Mouse (Mus musculus) B cell, adult 2 months (primary cell): ENCODE measurements around the gene Rbmx.
A peak's percentile ranks its signal among the peaks of the same experiment; 100 is the strongest.

Experiments
- DNase-seq, 2 experiments: peaks; one replicate each; pipeline ENCODE4 v3.0.0; 2022

The Rbmx gene

DNA sequence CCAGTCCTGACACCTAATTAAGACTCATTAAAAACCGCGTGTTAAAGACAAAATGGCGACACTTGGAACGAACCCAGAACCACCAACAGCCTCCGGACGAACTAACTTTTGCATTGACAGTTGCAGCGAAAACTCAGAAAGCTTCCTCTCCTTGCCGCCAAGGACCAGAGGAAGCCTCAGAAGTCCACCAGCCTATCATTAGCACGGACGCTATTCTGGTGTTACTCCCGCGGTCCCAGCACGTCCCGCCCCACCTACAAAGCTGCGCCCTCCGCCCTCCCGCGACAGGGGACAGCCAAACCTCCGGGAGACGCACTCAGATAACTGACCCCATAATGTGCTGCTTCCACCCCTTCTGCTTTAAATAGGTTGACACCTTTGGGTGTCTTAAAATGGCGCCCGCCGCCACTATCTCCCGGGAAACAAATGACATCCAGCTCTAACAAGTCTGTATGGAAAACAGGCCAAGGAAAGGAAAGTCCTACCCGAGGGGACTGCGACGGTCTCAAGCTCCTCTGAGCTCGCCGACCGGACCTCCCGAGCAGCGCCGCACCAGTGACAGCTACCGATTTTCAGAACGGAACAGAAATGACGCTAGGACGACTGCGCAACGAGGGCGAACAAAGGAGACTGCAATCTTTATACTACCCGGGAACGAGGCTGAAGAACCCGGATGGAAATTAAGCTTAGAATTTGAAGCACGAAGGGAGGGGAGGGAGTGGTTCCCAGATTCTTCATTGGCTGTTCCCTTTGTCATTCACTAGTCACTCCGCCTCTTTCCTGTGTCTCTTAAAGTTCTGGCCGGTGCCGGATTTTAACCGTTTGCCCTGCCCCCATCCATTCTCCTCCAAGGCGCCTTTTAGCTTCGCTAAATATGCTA lies at the start of gene Rbmx:
Gene Rbmx (minus strand): TSS at position 670 of the 880 bp plus-strand sequence.
- peak; percentile 78 to 80 for DNase-seq

DNA sequence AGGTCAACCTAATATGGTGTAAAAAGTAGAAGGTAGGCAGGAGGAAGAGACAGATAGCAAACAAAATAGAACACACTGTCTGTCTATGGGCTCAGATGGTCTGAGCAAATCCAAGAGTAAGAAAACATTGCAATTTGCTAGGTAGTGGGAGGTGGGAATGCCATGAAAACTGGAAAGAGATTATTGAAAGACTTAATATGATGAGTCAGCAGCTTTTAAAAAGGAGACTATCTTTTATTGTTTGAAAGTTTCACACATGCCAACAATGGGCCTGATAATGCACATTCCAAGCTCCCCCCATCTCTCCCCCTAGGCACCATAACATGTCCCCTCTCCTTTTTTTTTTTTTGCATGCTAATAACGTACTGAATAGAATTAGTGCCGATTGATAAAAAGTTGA lies 41.1 kb upstream of the Rbmx start:
- no peak for DNase-seq

DNA sequence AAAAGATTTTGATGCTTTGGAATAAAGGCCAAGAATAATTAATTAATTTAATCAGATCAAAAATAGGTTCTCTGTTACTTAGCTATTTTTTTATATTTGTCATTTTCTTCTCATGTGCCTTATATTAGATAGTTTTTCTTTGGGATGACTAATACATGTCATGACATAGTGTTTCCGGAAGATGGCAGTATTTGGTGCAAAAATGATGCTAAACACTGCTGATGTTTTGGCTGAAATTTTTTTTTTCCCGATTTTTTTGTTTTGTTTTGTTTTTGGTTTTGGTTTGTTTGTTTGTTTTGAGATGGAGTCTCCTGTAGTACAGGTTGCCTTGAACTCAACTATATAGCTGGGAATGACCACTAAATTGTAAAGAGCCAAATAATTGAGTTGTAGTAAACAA lies 38.8 kb upstream of the Rbmx start:
- no peak for DNase-seq

DNA sequence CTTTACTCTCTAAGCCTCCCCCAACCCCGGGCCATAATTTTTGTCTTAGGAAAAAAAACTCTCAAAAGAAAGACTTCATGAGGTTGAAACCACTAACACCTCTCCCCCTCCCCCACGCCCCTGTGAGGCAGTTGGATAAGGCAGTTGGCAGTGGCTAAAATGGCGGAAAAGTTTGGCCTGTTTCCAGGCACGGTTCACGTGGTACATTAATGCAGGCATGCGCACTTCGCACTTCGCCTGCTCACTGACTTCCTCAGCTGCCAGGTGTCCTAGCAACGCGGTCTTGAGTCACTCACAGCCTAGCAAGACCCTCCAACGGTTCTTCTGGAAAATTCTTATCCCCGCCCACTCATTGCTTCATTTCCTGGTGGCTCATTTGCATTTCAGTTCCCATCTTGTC lies 15.9 kb upstream of the Rbmx start, which contains the start of gene Gm364:
Gene Gm364 (plus strand): TSS at position 386 of the 400 bp plus-strand sequence.
- no peak for DNase-seq

DNA sequence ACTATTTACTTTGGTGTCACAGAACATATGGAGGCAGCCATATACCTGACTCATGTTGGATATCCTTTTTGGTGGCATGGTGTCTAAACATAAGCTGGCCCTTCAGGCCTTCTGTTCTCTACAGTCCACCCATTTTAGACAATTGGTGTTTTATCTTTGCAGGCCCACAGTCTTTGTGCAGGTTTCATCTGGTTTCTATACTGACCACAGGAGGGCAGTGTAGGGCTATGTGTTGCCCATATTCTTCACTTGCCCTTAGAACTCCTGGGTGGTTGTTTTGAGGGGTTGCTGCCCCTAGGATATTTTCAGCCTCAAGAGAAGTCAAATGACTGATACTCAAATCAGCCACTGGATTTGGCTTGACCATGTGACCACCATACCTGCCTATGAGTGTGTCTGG lies 10.8 kb upstream of the Rbmx start:
- DNase-seq: peak; percentile 29 to 36

DNA sequence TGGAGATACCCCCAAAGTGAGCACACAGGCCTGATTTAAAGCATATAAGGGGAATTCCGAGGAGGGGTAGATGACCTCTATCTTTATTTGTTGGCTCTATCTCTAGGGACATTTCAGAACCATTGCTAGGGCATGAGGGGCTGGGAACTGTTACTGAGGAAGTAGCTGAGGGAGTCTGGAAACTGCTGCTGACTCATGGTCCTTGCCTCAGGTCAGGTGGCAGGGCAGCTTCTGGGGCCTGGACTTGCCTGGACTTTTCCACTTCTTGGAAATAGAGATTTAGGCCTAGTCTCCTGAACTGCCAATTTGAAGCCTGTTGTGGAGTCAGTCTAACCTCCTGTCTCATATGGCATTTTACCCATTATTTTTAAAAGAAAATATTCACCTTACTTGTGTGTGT lies 8.6 kb upstream of the Rbmx start:
- no peak for DNase-seq

DNA sequence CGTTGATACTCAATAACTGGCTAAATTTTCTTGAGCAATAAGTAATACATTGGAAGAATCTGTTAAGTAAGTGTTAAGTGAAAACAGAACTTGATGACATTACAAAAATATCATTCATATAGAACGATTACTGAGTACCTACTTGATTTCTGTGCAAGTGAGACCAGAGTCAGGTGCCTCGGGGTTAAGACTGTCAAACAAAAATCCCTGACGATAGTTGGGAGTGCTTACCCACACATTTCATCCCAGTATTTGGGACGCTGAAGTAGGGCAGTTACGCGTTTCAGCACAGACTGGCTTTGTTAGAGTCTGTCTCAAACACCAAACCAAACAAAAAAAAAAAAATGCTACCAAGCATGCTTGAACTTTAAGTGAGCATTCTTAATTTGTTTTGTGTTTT lies 576 bp upstream of the Rbmx start:
- no peak for DNase-seq

DNA sequence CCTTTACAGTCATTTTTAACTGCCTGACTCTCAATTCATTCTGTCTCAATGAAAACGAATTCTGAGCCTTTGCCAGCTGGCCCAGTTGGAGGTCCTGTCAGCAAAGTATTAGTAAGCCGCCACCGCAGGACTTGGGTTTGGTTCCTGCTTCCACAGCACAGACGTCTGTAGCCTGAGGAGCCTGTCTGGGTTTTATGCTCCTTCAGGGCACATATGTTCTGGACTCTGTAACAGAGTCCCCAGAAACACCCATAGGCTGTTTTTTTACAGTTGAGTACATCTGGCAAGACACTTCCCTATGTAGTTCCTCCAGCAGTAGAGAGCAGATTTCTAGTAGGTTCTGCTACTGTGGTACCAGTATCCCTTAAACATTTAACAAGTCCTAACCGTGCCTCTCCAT lies 11.9 kb downstream of the Rbmx start:
- DNase-seq: no peak

DNA sequence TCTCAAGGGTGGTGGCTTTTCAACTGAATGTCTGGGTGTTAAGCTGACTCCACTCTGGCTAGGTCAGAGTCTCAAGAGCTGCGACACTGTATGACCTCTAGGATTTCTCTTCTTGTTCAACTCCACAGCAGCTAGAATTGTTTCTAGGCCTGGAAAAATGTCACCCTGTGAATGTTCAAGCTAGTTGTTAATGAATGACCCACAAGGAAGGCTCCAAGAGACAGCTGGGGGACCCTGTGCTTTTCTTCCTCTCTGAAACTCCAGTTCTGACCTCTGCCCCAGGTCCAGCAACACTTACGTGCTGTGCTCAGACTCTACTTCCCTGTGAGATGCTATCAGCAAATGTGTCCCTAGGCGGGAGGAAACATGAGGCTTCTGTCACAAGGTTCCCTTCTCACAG lies 14.3 kb downstream of the Rbmx start:
- DNase-seq: no peak

DNA sequence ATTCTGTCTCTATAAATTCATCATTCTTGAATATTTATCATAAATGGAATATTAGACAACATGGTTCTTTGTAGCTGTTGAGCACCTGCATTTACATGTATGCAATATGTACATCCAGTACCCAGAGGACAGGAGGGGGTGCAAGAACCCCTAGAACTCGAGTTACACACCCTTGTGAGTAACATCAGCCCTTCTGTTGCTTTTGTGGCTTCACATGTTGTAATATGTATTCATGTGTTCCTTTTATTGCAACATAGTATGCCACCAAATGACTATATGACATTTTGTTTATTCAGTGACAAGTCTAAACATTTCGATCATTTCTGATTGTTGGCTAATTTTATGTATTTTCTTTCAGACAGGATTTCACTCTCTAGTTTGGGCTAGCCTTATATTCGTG lies 15.7 kb downstream of the Rbmx start:
- DNase-seq: no peak

DNA sequence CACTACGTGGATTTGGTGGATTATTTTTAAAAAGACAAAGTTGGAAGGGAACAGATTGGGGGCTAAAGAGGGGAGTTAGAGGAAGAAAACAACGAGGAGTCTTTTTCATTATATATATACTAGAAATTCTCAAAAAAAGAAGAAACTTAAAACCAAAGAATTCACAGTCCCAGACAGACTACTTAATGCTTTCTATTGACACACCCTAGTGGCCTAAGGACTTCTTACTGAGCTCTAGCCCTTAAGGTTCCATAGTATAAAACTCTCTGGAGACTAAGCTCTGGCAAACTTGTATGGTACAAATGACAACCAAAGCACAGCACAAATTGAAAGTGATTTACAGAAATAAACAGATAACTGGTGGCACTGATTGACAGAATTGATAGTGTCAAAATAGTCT lies 18.8 kb downstream of the Rbmx start:
- no peak for DNase-seq

DNA sequence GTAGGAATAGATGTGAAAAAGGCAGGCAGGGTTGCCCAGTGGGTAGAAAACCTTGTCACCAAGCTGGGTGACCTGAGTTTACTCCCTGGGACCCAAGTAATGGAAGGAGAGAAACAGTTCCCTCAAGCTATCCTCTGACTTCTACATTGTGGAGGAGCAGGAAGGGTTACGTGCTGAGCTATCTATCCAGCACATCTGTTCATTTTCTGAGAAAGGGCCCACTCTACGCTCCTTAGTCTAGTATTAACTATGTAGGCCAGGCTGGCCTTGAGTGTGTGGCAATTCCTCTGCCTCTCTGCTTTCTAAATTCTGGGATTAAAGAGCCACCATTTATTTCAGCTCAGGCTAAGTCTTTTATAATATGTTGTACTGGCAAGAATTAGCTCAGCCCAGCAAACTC lies 19.3 kb downstream of the Rbmx start:
- DNase-seq: no peak

DNA sequence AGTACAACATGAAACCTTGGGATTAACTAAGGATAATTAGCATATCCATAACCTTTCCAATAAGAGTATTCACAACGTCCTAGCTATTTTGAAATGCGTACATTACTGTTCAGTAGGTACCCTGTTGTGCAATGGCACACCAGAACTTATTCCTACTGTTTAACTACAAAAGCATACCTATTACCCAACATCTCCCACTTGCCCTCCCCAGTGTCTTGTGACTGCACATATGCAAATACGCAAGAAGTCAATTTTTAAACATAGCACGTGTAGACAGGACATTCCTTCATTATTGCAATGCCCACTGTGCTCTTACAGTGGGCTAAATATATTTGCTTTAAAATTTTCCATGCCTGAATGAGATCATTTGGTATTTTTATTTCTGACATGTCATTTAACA lies 19.9 kb downstream of the Rbmx start:
- no peak for DNase-seq

DNA sequence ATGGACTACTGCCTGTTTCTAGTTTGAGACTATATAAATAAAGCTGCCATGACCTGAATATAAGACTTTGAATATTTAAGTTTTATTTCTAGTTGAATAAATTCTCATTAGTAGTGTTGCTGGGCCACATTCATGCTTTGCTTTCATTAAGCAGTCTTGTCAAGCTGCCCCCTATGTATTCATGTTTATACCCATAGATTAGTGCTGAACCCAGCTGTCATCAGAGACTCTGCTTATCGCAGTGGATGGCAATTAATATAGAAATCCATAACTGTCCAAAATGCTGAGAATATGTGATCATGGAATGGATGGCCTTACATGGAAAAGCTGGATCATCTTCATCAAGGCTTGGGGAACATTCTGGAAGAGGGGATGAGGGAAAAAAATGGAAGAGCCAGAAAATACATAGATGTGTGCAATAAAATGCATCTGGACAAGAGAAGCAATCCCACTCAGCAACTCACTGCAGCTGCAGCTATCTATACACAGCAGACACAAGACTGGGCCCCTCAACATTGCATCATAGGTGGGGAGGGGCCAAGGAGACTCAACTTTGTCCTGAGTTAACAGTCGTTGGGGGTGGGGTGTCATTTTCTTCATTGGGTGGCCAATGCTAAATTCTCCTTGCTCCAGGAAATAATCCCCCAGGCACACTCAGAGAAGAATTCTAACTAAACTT lies 27.8 kb downstream of the Rbmx start:
- no peak for DNase-seq

DNA sequence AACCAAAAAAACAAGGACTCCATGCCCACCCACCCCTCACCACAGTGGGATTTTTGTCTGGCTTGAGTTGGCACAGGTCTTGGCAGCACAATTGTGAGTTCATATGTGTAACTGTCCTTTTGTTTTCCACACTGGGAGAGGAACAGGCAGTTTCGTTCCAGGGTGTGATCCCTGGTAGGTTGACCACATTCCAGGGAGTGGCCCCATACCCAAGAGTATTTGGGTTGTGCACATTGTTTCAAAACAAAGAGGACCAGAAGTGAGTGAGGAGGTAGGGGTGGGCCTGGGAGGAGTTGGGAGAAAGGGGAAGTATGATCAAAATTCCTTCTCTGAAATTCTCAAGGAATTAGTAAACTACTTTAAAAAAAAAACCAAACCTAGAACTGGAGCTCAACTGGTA lies 33.5 kb downstream of the Rbmx start:
- no peak for DNase-seq

DNA sequence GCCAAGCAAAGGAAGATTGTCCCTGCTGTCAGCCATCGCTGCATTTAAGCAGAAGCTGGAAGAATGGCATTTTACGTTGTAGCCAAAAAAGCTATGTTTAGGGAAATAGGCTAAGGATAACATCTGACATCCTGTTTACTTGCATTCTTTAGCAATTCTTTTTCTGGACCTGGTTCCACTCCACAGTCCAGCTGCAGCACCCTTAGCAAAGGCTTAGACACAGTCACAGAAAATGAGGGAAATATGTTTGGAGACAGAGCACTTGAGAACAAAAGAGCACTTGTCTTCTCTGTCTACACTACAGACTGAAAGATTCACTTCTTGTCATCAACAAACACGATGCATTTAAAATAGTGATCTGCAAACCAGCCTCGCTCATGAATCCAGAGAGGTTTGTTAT lies 53.6 kb downstream of the Rbmx start:
- no peak for DNase-seq

DNA sequence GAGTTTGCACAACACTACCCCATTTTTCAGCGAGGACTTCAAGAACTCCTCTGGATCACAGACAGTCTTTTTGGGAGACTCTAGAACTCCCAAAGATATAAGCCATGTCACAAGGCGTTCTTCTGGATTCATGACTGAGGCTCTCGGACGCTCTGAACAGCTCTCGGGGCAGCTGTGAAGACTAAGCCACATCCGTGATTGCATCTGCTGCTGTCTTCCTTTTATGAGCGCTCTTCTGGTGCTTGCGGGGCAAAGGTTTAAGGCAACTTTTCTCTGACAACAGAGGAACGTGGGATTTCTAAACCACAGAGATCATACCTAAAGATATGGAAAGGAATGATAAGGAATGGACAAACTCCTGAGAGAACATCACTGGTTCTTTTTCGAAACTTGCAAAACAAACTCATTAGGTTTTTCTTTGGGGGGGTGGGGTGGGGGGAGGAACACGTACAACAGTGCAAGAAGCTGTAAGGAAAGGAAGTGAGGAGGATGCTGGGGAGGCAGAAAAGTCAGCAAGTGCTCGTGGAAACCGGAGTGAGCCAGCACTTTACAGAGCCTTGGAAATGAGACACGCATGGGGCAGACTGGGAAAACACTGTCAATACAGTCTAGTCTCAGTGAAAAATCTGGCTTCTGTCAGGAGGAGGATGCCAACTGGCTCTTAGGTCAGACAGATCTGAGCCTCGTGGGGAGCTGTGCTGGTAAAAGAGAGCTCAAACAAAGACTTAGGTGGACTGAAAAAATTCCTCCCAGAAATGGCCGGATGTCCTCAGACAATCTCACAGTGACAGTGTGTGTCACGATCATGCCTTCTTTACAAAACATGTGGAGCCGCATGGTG lies 54.2 kb downstream of the Rbmx start, which contains the start of gene Arhgef6:
Gene Arhgef6 (minus strand): TSS at position 359 of the 841 bp plus-strand sequence.
- DNase-seq: peak; percentile 22 to 41

DNA sequence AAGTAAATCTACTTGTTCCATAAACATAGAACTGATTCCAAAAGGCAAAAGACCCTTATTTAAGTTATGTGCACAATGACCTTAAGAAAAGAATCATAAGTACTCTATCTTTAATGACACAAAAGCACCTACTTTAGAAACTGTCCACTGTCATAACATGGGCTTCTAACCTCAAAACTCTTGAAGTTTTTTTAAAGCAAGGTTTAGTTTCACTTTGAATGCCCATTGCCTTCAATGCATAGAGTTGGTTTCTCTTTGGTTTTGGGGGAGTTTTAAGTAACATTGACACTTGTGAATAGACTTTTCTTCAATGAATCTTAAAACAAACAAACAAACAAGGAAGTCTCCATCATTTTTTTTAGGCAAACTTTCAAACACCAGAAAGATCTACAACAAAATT lies 55.3 kb downstream of the Rbmx start:
- DNase-seq: no peak

DNA sequence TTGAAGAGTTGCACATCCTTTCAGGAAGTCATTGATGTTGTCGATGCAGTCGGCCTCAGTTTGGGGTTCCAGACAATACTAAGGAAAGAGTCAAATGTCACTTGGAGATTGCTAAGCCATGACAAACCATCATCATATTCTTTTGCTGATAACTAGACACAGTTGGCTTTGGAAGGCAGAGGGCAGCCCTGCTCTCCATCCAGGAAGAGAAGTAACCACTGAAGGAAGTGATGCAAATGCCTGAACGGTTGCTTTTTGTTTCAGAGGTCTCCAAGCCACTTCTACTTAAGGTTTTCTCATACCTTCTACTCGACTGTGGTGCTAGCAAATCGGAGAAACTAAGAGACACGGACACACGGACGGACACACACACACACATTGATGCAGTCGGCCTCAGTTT lies 55.9 kb downstream of the Rbmx start:
- DNase-seq: peak; percentile 28 to 32

DNA sequence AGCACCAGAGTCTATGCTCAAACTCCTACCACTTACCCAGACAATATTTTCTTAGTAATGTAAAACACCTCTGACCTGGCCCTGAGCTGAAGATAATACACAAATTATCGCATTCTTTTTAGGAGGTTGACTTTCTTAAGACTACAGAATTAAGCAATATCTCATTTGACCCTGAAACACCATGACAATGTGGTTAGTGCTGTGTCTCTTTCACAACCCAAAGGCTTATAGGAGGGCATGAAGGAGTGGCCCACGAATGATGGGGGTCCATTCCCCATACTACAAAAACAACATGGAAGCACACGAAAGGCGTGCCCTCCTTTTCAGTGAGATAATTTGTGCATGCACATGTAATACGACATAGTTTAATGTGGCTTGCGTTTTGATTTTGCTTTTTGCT lies 57.5 kb downstream of the Rbmx start:
- DNase-seq: no peak
